Mouse (Mus musculus) ES-Bruce4 (cell line): ENCODE measurements at regions not wholly inside any gene's neighbourhood (a gene's known extent, or its start where the extent isn't known, plus 50 kb on each side); places are given as distances from the start of the nearest gene placed in this dataset.

Source experiments
- H3K27ac ChIP-seq: 2 replicates; pipeline ENCODE4 v1.5.1; 2012; ENCODE audit warnings: low read length, inconsistent platforms; ENCODE audit not compliant: insufficient read depth
- H3K27me3 ChIP-seq: 2 replicates; pipeline ENCODE4 v1.6.1; 2012; ENCODE audit warnings: mild to moderate bottlenecking, low read length, inconsistent platforms; ENCODE audit not compliant: control insufficient read depth, poor library complexity, insufficient read depth, severe bottlenecking
- H3K36me3 ChIP-seq: 2 replicates; pipeline ENCODE4 v1.6.1; 2012; ENCODE audit warnings: inconsistent platforms, mild to moderate bottlenecking, low read length, moderate library complexity; ENCODE audit not compliant: control insufficient read depth, poor library complexity, insufficient read depth, severe bottlenecking
- H3K4me1 ChIP-seq: one replicate; pipeline ENCODE4 v1.8.1; 2011; ENCODE audit warnings: low read length; ENCODE audit not compliant: control insufficient read depth, insufficient read depth
- H3K4me3 ChIP-seq: 2 replicates; pipeline ENCODE4 v1.5.1; 2011; ENCODE audit warnings: low read depth, mild to moderate bottlenecking, low read length
- H3K9ac ChIP-seq: 2 replicates; pipeline ENCODE4 v1.6.1; 2012; ENCODE audit warnings: low read depth, mild to moderate bottlenecking, inconsistent platforms; ENCODE audit not compliant: poor library complexity, severe bottlenecking
- H3K9me3 ChIP-seq: replicated peaks from 2 replicates; pipeline ENCODE4 v1.6.1; 2012; ENCODE audit warnings: mild to moderate bottlenecking, low read length, inconsistent platforms; ENCODE audit not compliant: control insufficient read depth, poor library complexity, insufficient read depth, severe bottlenecking
- CTCF ChIP-seq: IDR thresholded peaks from one replicate; pipeline ENCODE4 v1.8.1; 2011; ENCODE audit warnings: low read depth, low read length
- EP300 ChIP-seq: IDR thresholded peaks from 2 replicates; pipeline ENCODE4 v1.6.1; 2011; ENCODE audit warnings: low read depth, low read length; ENCODE audit not compliant: insufficient read depth
- POLR2A ChIP-seq: IDR thresholded peaks from one replicate; pipeline ENCODE4 v1.8.1; 2011; ENCODE audit warnings: low read length; ENCODE audit not compliant: insufficient read depth

- Histone ChIP-seq H3K4me1 (no peaks in the 10 kb centered on the region), H3K27ac (no peak overlapping the region), H3K9ac (no peak overlapping the region), H3K9me3 (no peaks in the 10 kb centered on the region), H3K4me3 (no peak overlapping the region), H3K36me3 (no peaks in the 10 kb centered on the region), H3K27me3 (no peaks in the 10 kb centered on the region)
- TF ChIP-seq POLR2A: no peak
- TF ChIP-seq CTCF: no peak
- no peak for TF ChIP-seq EP300
These were observed 243.9 kb upstream of the Rag2 start for GRCm38 (mm10) chr2:101380595-101380994.

GRCm38 (mm10) chr2:101415002-101415401, 209.5 kb upstream of the Rag2 start:
- H3K9ac ChIP-seq: no peak overlapping the region
- H3K4me1 ChIP-seq: no peaks in the 10 kb centered on the region
- no peak for TF ChIP-seq CTCF
- no peak for TF ChIP-seq POLR2A
- no peak for TF ChIP-seq EP300
- no peaks in the 10 kb centered on the region for H3K9me3 ChIP-seq
- H3K27ac ChIP-seq: no peak overlapping the region
- no peaks in the 10 kb centered on the region for H3K27me3 ChIP-seq
- no peaks in the 10 kb centered on the region for H3K36me3 ChIP-seq
- H3K4me3 ChIP-seq: no peak overlapping the region

DNA sequence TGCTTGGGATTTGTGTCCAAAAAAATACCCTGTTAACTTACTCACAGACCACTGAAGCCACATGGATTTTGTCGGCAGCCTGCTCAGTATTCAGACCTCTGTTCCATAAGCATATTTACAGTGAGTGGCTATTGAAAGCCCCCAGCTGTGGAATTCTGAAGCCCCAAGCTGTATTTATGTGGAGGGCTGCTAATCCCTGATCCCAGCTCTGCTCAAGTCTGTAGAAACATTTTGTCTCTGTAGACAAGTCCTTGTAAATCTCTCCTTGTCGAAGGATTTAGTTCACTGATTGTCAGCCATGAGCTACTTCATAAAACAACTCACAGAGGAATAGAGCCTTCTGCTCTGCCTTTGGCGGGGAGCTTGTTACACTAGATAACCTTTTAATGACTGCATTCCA, 207.8 kb upstream of the Rag2 start:
- no peaks in the 10 kb centered on the region for H3K36me3 ChIP-seq
- no peak overlapping the region for H3K4me3 ChIP-seq
- no peak overlapping the region for H3K27ac ChIP-seq
- H3K27me3 ChIP-seq: no peaks in the 10 kb centered on the region
- no peak overlapping the region for H3K9ac ChIP-seq
- H3K4me1 ChIP-seq: no peaks in the 10 kb centered on the region
- TF ChIP-seq EP300: no peak
- no peak for TF ChIP-seq POLR2A
- TF ChIP-seq CTCF: no peak
- H3K9me3 ChIP-seq: no peaks in the 10 kb centered on the region

- no peaks in the 10 kb centered on the region for H3K4me1 ChIP-seq
- H3K9me3 ChIP-seq: no peaks in the 10 kb centered on the region
- no peak for TF ChIP-seq EP300
- no peak for TF ChIP-seq CTCF
- TF ChIP-seq POLR2A: no peak
- no peak overlapping the region for H3K4me3 ChIP-seq
- H3K27ac ChIP-seq: no peak overlapping the region
- H3K9ac ChIP-seq: no peak overlapping the region
- H3K36me3 ChIP-seq: no peaks in the 10 kb centered on the region
- no peaks in the 10 kb centered on the region for H3K27me3 ChIP-seq
These were observed 191.2 kb upstream of the Rag2 start for GRCm38 (mm10) chr2:101433141-101433895.

DNA sequence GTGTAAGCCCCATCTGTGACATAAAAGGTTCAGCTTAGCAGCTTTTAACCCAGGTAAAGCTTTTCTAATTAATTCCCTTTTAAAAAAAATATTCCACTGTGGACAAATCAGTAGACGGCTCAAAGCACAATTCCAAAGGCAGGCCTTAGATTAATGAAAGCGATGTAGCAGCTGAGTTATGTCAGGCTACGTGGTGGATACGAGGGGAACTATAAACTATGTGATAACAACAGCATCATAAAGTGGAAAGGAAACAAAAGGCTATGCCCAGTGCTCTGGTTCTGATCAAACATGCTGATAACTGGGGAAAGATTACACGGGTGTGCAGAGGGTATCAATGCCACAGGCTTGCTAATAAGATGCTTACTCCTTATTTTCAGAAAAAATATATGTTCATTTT, 184.3 kb upstream of the Rag2 start:
- Histone ChIP-seq H3K9ac (no peak overlapping the region), H3K4me1 (no peaks in the 10 kb centered on the region), H3K4me3 (no peak overlapping the region), H3K36me3 (no peaks in the 10 kb centered on the region), H3K9me3 (no peaks in the 10 kb centered on the region), H3K27ac (no peak overlapping the region), H3K27me3 (no peaks in the 10 kb centered on the region)
- TF ChIP-seq CTCF: no peak
- no peak for TF ChIP-seq EP300
- TF ChIP-seq POLR2A: no peak

- Histone ChIP-seq H3K27me3 (no peaks in the 10 kb centered on the region), H3K36me3 (no peaks in the 10 kb centered on the region)
- no peak for TF ChIP-seq EP300
- TF ChIP-seq CTCF: no peak
- TF ChIP-seq POLR2A: no peak
These were observed 183.4 kb upstream of the Rag2 start for GRCm38 (mm10) chr2:101441081-101441630.

More at GRCm38 (mm10) chr2:101441081-101441630, 183.4 kb upstream of the Rag2 start:
- no peaks in the 10 kb centered on the region for H3K4me1 ChIP-seq
- no peak overlapping the region for H3K9ac ChIP-seq
- H3K27ac ChIP-seq: no peak overlapping the region
- H3K4me3 ChIP-seq: no peak overlapping the region
- H3K9me3 ChIP-seq: no peaks in the 10 kb centered on the region
